Mouse (Mus musculus) mouse embryonic stem cell (cell line): Measurements from ENCODE around the gene Megf11.

Experiments used
- in situ Hi-C, 2 experiments: fragments of 300-500 bp; cut with MboI; formaldehyde crosslinking; loops; 1 replicate in 1 of 2; 3 replicates in 1 of 2; pipeline ENCODE4 v1.14.3; 2019 to 2020; ENCODE audit warnings: low sequenced_read_pairs in 2 of 2, low pct_unique_long_range_greater_than_20kb in 1 of 2, mixed read lengths in 1 of 2; ENCODE audit not compliant: unreplicated experiment in 1 of 2

Gene Megf11

GRCm38 (mm10) chr9:64612984-64613649 is 227.7 kb downstream of the Megf11 start:
- in situ Hi-C loops = no loop called here

- in situ Hi-C loops = no loop called here
Observed at GRCm38 (mm10) chr9:64617413-64617812, 232.0 kb downstream of the Megf11 start.

GRCm38 (mm10) chr9:64618433-64618832 is 233.0 kb downstream of the Megf11 start:
- in situ Hi-C loops = no loop called here

- in situ Hi-C loops = no loop called here
Observed at GRCm38 (mm10) chr9:64619440-64619839, 234.0 kb downstream of the Megf11 start.

DNA sequence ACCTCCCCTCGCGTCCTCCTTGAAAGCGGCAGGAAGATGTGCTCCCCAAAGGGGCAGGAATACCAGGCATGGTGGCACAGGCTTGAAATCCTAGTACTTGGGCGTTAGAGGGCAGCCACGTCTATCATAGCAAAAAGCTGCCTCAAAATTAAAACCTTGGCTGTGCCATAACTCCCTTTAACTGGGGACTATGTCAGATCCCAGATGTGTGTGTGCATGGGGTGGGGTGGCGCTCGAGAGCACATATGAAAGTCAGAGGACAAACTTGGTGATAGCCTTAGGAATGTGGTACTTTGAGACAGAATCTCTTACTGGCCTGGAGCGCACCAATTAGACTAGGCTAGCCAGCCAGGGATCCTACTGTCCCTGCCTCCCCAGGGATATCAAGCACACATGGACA is 235.2 kb downstream of the Megf11 start:
- in situ Hi-C loops = no loop called here

- in situ Hi-C loops = no loop called here
Observed at GRCm38 (mm10) chr9:64621499-64622296, 236.3 kb downstream of the Megf11 start.

DNA sequence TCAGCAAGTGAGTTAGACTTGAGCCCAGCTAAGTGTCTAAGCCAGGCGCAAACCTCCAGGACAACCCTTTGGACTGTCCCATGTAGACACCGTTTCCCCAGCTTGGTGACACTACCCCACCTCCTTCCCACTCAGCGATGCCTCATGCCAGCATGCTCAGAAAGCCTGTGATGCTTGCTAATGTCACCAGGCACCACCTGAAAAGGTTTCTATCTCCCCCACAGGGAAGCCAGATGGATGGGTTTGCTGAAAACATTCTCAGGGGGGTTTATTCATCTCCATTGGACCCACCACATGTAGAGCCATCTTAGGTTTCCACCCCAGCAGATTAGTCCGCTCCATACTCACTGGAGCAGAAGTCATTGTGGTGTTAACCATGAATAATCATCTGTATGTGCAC is 237.9 kb downstream of the Megf11 start:
- in situ Hi-C loops = no loop called here

DNA sequence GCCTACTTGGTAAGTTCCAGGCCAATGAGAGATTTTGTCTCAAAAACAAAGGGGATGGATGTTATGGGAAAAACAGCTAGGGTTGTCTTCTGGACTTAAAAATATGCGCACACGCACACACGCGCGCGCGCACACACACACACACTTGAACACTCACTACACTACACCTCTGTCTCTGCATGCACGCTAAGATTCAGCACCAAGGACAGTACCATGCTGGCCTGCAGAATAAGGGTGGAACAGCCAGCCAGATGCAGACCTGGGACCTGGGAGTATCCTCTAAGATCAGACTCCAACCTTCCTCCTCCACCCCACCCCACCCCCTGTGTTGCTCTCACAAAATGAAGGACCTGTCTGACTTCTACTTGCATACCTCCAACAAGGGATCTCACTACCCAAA is 239.1 kb downstream of the Megf11 start:
- in situ Hi-C loops = no loop called here

DNA sequence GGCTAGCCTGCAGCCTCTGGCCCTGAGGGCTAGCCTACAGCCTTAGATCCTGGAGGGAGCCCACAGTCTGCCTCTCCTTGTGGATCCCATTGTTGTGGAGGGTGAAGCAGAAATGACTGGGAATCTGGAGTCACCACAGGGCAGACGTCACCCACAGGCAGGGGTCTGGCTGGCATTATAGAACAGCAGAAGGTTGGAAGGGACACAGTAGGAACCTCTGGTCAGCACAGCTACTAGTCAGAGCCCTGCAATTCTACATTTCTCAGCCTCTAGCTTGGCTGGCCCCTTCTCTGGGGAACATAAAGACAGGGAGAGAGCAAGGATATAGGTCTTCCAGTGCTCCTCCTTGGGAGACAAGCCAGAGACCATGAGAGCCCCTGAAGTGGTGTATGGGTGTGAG is 244.4 kb downstream of the Megf11 start:
- in situ Hi-C loops = no loop called here

- in situ Hi-C loops = no loop called here
Observed at GRCm38 (mm10) chr9:64633169-64633568, 247.7 kb downstream of the Megf11 start.

DNA sequence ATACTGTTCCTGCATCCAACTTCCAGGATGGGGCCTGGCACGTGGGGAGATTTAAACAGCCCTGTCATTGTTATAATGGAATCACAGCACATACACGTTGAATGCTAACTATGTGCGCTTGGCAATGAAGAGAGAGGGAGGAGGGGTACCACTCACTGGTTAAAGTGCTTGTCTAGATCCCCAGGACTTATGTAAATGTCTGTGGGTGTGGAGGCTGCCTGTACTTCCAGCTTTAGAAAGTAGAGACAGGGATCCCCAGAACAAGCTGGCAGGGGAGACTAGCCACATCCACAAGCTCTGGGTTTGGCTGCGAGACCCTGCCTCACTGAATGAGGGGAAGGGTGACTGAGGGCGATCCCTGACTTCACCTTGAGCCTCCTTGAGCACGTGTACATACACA is 250.7 kb downstream of the Megf11 start:
- in situ Hi-C loops = no loop called here

DNA sequence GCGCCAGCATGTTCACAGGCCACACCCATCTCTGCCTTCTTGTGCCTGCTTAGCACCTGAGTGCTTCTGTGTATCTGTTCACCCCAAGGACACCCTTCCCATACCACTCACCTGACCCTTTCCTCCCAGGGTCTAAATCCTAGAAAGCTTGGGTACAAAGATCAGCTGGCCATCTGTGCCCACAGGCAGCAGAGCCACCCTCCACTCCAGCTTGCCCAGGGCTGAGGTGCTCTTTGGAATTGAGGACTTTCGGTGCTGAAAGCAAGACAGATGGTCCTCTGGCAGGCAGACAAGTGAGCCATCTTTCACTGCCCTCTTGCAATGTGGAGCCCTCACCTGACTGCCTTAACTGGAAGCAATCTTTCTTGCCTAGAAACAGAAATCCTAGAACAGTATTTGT is 251.5 kb downstream of the Megf11 start:
- in situ Hi-C loops = no loop called here

DNA sequence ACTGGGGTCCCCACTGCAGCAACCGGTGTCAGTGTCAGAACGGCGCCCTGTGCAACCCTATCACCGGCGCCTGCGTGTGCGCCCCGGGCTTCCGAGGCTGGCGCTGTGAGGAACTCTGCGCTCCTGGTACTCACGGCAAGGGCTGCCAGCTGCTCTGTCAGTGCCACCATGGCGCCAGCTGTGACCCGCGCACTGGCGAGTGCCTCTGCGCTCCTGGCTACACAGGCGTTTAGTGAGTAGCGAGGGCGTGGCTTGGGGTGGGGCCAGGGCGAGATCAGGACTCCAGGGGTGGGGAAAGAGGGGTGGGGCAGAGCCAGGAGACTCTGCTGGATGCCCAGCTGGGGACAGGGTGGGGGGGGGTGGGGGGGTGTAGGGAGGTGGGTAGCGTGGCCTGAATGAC is 252.8 kb downstream of the Megf11 start:
- in situ Hi-C loops = no loop called here

GRCm38 (mm10) chr9:64639664-64640063 is 254.2 kb downstream of the Megf11 start:
- in situ Hi-C loops = no loop called here

- in situ Hi-C loops = no loop called here
Observed at GRCm38 (mm10) chr9:64644129-64644528, 258.7 kb downstream of the Megf11 start.

- in situ Hi-C loops = no loop called here
Observed at GRCm38 (mm10) chr9:64645462-64645861, 260.0 kb downstream of the Megf11 start.

DNA sequence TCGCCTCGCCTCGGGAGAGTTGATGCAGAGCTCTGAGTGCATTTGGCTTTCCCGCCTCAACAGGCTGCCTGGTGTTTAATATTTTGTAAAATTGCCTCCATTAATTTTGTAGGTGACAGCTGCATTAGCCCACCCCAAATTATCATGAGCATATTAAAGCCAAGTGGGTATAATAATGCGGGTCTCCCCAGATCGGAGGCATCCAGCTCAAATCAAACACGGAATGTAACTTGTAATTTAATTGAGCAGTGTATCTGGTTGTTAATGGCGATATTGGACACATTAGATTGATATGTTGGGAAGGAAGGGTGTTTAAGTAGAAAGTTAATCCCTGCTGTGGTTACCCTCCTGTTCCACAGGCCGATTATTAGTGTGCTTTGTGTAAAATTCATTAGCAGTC is 264.0 kb downstream of the Megf11 start:
- in situ Hi-C loops = no loop called here

- in situ Hi-C loops = no loop called here
Observed at GRCm38 (mm10) chr9:64649892-64650291, 264.5 kb downstream of the Megf11 start.

DNA sequence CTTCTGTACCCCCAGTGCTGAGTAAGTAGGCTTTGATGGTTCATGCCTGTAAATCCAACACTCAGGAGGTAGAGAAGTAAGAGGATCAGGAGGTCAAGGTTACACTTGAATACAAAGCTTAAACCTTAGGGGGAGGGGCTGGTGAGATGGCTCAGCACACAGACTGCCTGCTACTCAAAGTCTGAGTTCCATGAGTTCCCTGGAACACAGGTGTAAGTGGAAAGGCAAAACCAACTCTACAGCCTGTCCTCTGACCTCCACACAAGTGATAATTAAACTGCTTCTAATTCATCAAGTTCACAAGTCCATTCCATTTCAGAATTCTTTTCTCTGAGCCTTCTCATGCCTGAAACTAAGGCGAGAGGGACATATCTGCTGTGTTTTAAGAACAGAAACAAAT is 265.8 kb downstream of the Megf11 start:
- in situ Hi-C loops = no loop called here

GRCm38 (mm10) chr9:64651689-64652088 is 266.3 kb downstream of the Megf11 start:
- in situ Hi-C loops = no loop called here
